Mouse (Mus musculus): ENCODE results near the gene Nomo1. TPM values are rescaled to one million over a fixed set of nuclear protein-coding genes. Genes with fewer than 3 reads are reported as not detected.
A peak's percentile ranks its signal among the peaks of the same experiment; 100 is the strongest.

Gene Nomo1
- 98.0 and 99.5 TPM in 2 replicates for polyA plus RNA-seq (2012; rRNA removed)

- DNase-seq: peak; percentile 96 to 97
- Histone ChIP-seq H3K27me3 (ENCODE audit: control insufficient read depth, insufficient read depth, low read length) (no peaks in the 10 kb centered on the region), H3K27ac (ENCODE audit: insufficient read depth, low read length) (no peak within 1 kb of the TSS), H3K4me1 (ENCODE audit: control insufficient read depth, insufficient read depth, low read length) (peaks cover 4% of the 10 kb centered on the region; the same call in 1 of the 2 replicates), H3K4me3 (replicated peaks; ENCODE audit: insufficient read depth, low read depth, low read length) (peak within 1 kb of the TSS; percentile 83)
- WGBS: 6% methylated on average over 44 of the region's 44 CpGs
- peak; percentile 86 for TF ChIP-seq POLR2A (IDR thresholded peaks at IDR 0.05; ENCODE audit: borderline replicate concordance, insufficient read depth, low read length)
- TF ChIP-seq CTCF (IDR thresholded peaks at IDR 0.05; ENCODE audit: borderline replicate concordance, insufficient read depth, low read depth, low read length): peak; percentile 80
Measured at GRCm38 (mm10) chr7:46033109-46033869, at the start of gene Nomo1. Gene Nomo1 (plus strand): TSS chr7:46033698.

DNA sequence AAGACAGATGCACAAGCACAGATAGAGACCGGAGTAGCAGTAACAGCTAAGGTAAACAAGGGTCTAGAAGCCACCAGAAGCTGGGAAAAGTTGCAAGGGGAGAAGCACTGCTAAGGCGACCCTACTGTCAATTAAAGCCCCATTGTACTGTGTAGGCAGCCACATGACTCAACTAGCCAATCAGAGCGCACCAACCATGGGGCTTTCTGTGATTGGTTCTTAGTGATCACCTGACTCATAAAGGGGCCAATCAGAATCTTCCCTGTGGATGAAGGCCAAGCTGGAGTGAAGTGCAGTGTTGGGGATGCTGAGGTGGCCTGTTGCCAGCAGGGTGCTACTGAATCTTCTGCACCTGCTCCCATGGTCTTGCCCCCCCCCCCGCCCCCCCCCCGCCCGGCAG is 46.6 kb upstream of the Nomo1 start:
- WGBS: 67% methylated on average over 6 of the region's 6 CpGs
- H3K27ac ChIP-seq (ENCODE audit: insufficient read depth, low read length): no peak overlapping the region
- no peaks in the 10 kb centered on the region for H3K27me3 ChIP-seq (ENCODE audit: control insufficient read depth, insufficient read depth, low read length)
- no peaks in the 10 kb centered on the region for H3K4me1 ChIP-seq (ENCODE audit: control insufficient read depth, insufficient read depth, low read length)
- TF ChIP-seq CTCF (IDR thresholded peaks at IDR 0.05; ENCODE audit: borderline replicate concordance, insufficient read depth, low read depth, low read length) (no peak), POLR2A (IDR thresholded peaks at IDR 0.05; ENCODE audit: borderline replicate concordance, insufficient read depth, low read length) (no peak)
- H3K4me3 ChIP-seq (replicated peaks; ENCODE audit: insufficient read depth, low read depth, low read length): no peak overlapping the region
- DNase-seq: no peak

GRCm38 (mm10) chr7:45988344-45988743 is 45.2 kb upstream of the Nomo1 start:
- Histone ChIP-seq H3K4me3 (replicated peaks; ENCODE audit: insufficient read depth, low read depth, low read length) (no peak overlapping the region), H3K4me1 (ENCODE audit: control insufficient read depth, insufficient read depth, low read length) (no peaks in the 10 kb centered on the region), H3K27me3 (ENCODE audit: control insufficient read depth, insufficient read depth, low read length) (no peaks in the 10 kb centered on the region), H3K27ac (ENCODE audit: insufficient read depth, low read length) (no peak overlapping the region)
- WGBS: 88% methylated on average over 1 of the region's 1 CpGs
- DNase-seq: no peak
- no peak for TF ChIP-seq POLR2A (IDR thresholded peaks at IDR 0.05; ENCODE audit: borderline replicate concordance, insufficient read depth, low read length)
- TF ChIP-seq CTCF (IDR thresholded peaks at IDR 0.05; ENCODE audit: borderline replicate concordance, insufficient read depth, low read depth, low read length): no peak

DNA sequence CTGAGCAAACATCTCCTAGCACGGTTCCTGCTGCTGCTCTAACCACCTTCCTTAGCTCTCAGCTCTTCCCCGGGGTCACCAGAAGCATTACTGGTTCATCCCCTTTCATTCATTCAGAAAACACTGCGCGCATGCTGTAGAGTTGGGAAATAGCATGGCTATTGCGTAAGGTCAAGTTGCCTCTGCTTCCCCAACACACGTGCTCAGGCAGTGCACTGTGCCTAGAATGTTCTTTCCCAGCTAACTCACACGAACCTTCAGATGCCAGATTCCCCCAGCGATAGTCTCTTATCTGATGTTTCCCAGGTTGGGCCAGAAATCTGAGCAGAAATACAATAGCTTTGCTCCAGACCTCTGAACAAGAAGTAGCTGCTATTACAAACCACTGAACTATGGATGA is 41.0 kb upstream of the Nomo1 start:
- no peak overlapping the region for H3K27ac ChIP-seq (ENCODE audit: insufficient read depth, low read length)
- 87% methylated on average over 8 of the region's 8 CpGs for WGBS
- no peak for DNase-seq
- no peaks in the 10 kb centered on the region for H3K27me3 ChIP-seq (ENCODE audit: control insufficient read depth, insufficient read depth, low read length)
- no peak for TF ChIP-seq POLR2A (IDR thresholded peaks at IDR 0.05; ENCODE audit: borderline replicate concordance, insufficient read depth, low read length)
- no peak for TF ChIP-seq CTCF (IDR thresholded peaks at IDR 0.05; ENCODE audit: borderline replicate concordance, insufficient read depth, low read depth, low read length)
- H3K4me1 ChIP-seq (ENCODE audit: control insufficient read depth, insufficient read depth, low read length): no peaks in the 10 kb centered on the region
- H3K4me3 ChIP-seq (replicated peaks; ENCODE audit: insufficient read depth, low read depth, low read length): no peak overlapping the region

GRCm38 (mm10) chr7:46000577-46000976 is 32.9 kb upstream of the Nomo1 start:
- no peak for DNase-seq
- no peaks in the 10 kb centered on the region for H3K27me3 ChIP-seq (ENCODE audit: control insufficient read depth, insufficient read depth, low read length)
- TF ChIP-seq CTCF (IDR thresholded peaks at IDR 0.05; ENCODE audit: borderline replicate concordance, insufficient read depth, low read depth, low read length) (no peak), POLR2A (IDR thresholded peaks at IDR 0.05; ENCODE audit: borderline replicate concordance, insufficient read depth, low read length) (no peak)
- no peaks in the 10 kb centered on the region for H3K4me1 ChIP-seq (ENCODE audit: control insufficient read depth, insufficient read depth, low read length)
- no peak overlapping the region for H3K27ac ChIP-seq (ENCODE audit: insufficient read depth, low read length)
- 84% methylated on average over 4 of the region's 4 CpGs for WGBS
- H3K4me3 ChIP-seq (replicated peaks; ENCODE audit: insufficient read depth, low read depth, low read length): no peak overlapping the region

DNA sequence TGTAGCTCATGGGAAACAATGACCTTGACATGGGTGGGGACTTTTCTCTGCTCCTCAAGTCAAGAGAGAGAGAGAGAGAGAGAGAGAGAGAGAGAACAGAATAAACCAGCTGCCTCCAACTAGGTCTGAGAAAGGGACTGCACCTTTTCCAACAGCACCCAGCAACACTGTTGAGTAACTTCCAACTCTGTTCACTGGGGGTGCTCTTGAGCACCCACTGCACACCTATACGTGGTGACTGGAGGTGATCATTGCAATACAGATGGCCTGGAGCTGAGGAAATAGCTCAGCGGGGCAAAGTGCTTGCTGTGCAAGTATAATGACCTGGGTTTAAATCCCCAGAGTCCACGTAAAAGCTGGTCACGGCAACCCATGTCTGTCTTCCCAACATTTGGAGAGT is 30.8 kb upstream of the Nomo1 start:
- Histone ChIP-seq H3K27ac (ENCODE audit: insufficient read depth, low read length) (no peak overlapping the region), H3K4me3 (replicated peaks; ENCODE audit: insufficient read depth, low read depth, low read length) (no peak overlapping the region), H3K27me3 (ENCODE audit: control insufficient read depth, insufficient read depth, low read length) (no peaks in the 10 kb centered on the region), H3K4me1 (ENCODE audit: control insufficient read depth, insufficient read depth, low read length) (no peaks in the 10 kb centered on the region)
- WGBS: 62% methylated on average over 4 of the region's 4 CpGs
- no peak for DNase-seq
- no peak for TF ChIP-seq POLR2A (IDR thresholded peaks at IDR 0.05; ENCODE audit: borderline replicate concordance, insufficient read depth, low read length)
- TF ChIP-seq CTCF (IDR thresholded peaks at IDR 0.05; ENCODE audit: borderline replicate concordance, insufficient read depth, low read depth, low read length): no peak

DNA sequence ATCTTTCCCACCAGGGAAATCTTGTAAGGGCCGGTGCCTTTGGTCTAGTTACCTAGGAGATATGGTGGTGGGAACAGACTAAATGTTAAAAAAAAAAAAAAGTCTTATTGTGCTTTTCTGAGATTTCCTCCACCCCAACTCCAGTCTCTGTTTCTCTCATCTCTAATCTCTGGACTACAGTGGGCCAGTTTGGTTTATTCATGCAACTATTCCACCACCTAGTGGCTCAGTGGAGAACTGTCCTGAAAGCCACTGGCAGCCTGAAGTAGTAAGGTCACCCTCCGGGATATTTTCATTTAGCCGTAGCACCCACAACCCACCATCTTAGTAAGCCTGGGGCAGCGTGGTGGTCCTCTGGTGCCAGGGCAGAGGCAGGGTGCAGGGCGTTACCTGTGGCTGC is 23.9 kb upstream of the Nomo1 start:
- peak; percentile 56 to 62 for DNase-seq
- no peak overlapping the region for H3K4me3 ChIP-seq (replicated peaks; ENCODE audit: insufficient read depth, low read depth, low read length)
- no peak overlapping the region for H3K27ac ChIP-seq (ENCODE audit: insufficient read depth, low read length)
- 8% methylated on average over 5 of the region's 5 CpGs for WGBS
- TF ChIP-seq POLR2A (IDR thresholded peaks at IDR 0.05; ENCODE audit: borderline replicate concordance, insufficient read depth, low read length) (no peak), CTCF (IDR thresholded peaks at IDR 0.05; ENCODE audit: borderline replicate concordance, insufficient read depth, low read depth, low read length) (peak; percentile 77)
- H3K27me3 ChIP-seq (ENCODE audit: control insufficient read depth, insufficient read depth, low read length): no peaks in the 10 kb centered on the region
- H3K4me1 ChIP-seq (ENCODE audit: control insufficient read depth, insufficient read depth, low read length): no peaks in the 10 kb centered on the region

GRCm38 (mm10) chr7:46012121-46012520 is 21.4 kb upstream of the Nomo1 start:
- TF ChIP-seq CTCF (IDR thresholded peaks at IDR 0.05; ENCODE audit: borderline replicate concordance, insufficient read depth, low read depth, low read length) (no peak), POLR2A (IDR thresholded peaks at IDR 0.05; ENCODE audit: borderline replicate concordance, insufficient read depth, low read length) (no peak)
- Histone ChIP-seq H3K4me3 (replicated peaks; ENCODE audit: insufficient read depth, low read depth, low read length) (no peak overlapping the region), H3K27me3 (ENCODE audit: control insufficient read depth, insufficient read depth, low read length) (no peaks in the 10 kb centered on the region), H3K4me1 (ENCODE audit: control insufficient read depth, insufficient read depth, low read length) (no peaks in the 10 kb centered on the region), H3K27ac (ENCODE audit: insufficient read depth, low read length) (no peak overlapping the region)
- no peak for DNase-seq
